Mouse (Mus musculus): ENCODE measurements at regions not wholly inside any gene's neighbourhood (a gene's known extent, or its start where the extent isn't known, plus 50 kb on each side); places are given as distances from the start of the nearest gene placed in this dataset.

DNA sequence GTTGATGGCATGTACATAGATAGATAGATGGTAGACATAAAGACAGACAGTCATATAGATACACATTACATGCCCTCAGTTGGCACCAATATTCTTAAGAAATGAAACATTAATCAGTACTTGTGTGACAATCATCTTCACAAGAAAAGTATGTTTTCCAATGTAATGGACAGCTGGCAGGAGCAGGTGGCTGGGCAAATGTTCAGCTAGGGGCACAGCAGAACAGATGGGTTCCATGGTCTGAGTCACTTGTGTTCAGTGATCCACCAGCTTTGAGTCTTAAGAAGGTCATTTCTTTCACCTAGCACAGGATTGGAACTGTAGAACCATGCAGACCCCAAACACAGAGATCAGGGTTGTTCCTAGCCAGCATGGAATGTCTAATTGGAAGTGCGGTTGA lies 2631.2 kb upstream of the 5930422O12Rik start:
- no peak for TF ChIP-seq MAFK (IDR thresholded peaks at IDR 0.05; ENCODE audit: insufficient read depth, low read depth, low read length)
- TF ChIP-seq ZNF384 (IDR thresholded peaks at IDR 0.05; ENCODE audit: low read depth, low read length): no peak
- TF ChIP-seq CHD2 (IDR thresholded peaks at IDR 0.05; ENCODE audit: low read depth, low read length): no peak

All from ES-E14 (cell line).